Mouse (Mus musculus): Measurements from ENCODE around the gene Ptprcap. TPM values are rescaled to one million over a fixed set of nuclear protein-coding genes. Genes with fewer than 3 reads are reported as not detected.
A peak's percentile ranks its signal among the peaks of the same experiment; 100 is the strongest.

Gene Ptprcap
- polyA plus RNA-seq (2012), result 5.6 and 7.7 TPM in 2 replicates

GRCm38 (mm10) chr19:4153232-4153654, at the start of gene Ptprcap:
Gene Ptprcap, plus strand, starts transcription at chr19:4153604.
- peaks cover 45% of the 10 kb centered on the region for H3K4me1 ChIP-seq (ENCODE audit: control insufficient read depth)
- no peaks in the 10 kb centered on the region for H3K27me3 ChIP-seq (ENCODE audit: control insufficient read depth)
- TF ChIP-seq GATA1 (IDR thresholded peaks at IDR 0.05; ENCODE audit: low read length) (no peak), TAL1 (IDR thresholded peaks at IDR 0.05; ENCODE audit: low read length) (no peak)
- no peak within 1 kb of the TSS for H3K4me3 ChIP-seq (replicated peaks)
- H3K9me3 ChIP-seq (ENCODE audit: control insufficient read depth, low read length), result no peaks in the 10 kb centered on the region
- H3K36me3 ChIP-seq (ENCODE audit: control insufficient read depth), result peaks cover 72% of the 10 kb centered on the region

GRCm38 (mm10) chr19:4103792-4104191, 49.6 kb upstream of the Ptprcap start:
- no peak overlapping the region for H3K4me3 ChIP-seq (replicated peaks)
- H3K27me3 ChIP-seq (ENCODE audit: control insufficient read depth), result peaks cover 46% of the 10 kb centered on the region
- peaks cover 8% of the 10 kb centered on the region; the same call in 1 of the 2 replicates for H3K9me3 ChIP-seq (ENCODE audit: control insufficient read depth, low read length)
- peaks cover 23% of the 10 kb centered on the region for H3K4me1 ChIP-seq (ENCODE audit: control insufficient read depth)
- peaks cover 6% of the 10 kb centered on the region for H3K36me3 ChIP-seq (ENCODE audit: control insufficient read depth)
- TF ChIP-seq GATA1 (IDR thresholded peaks at IDR 0.05; ENCODE audit: low read length), result no peak
- no peak for TF ChIP-seq TAL1 (IDR thresholded peaks at IDR 0.05; ENCODE audit: low read length)

- peaks cover 8% of the 10 kb centered on the region; the same call in 1 of the 2 replicates for H3K9me3 ChIP-seq (ENCODE audit: control insufficient read depth, low read length)
- TF ChIP-seq TAL1 (IDR thresholded peaks at IDR 0.05; ENCODE audit: low read length), result no peak
- no peak for TF ChIP-seq GATA1 (IDR thresholded peaks at IDR 0.05; ENCODE audit: low read length)
- no peak overlapping the region for H3K4me3 ChIP-seq (replicated peaks)
- H3K4me1 ChIP-seq (ENCODE audit: control insufficient read depth), result peaks cover 14% of the 10 kb centered on the region
- H3K36me3 ChIP-seq (ENCODE audit: control insufficient read depth), result peaks cover 2% of the 10 kb centered on the region; the same call in 1 of the 2 replicates
- H3K27me3 ChIP-seq (ENCODE audit: control insufficient read depth), result peaks cover 43% of the 10 kb centered on the region
These were observed 48.7 kb upstream of the Ptprcap start for GRCm38 (mm10) chr19:4104675-4105194.

- H3K36me3 ChIP-seq (ENCODE audit: control insufficient read depth), result peaks cover 8% of the 10 kb centered on the region
- no peak for TF ChIP-seq GATA1 (IDR thresholded peaks at IDR 0.05; ENCODE audit: low read length)
- TF ChIP-seq TAL1 (IDR thresholded peaks at IDR 0.05; ENCODE audit: low read length), result no peak
- peaks cover 3% of the 10 kb centered on the region for H3K4me1 ChIP-seq (ENCODE audit: control insufficient read depth)
- peaks cover 24% of the 10 kb centered on the region for H3K27me3 ChIP-seq (ENCODE audit: control insufficient read depth)
- H3K4me3 ChIP-seq (replicated peaks), result no peak overlapping the region
- H3K9me3 ChIP-seq (ENCODE audit: control insufficient read depth, low read length), result no peaks in the 10 kb centered on the region; the same call in 1 of the 2 replicates
These were observed 46.8 kb upstream of the Ptprcap start for GRCm38 (mm10) chr19:4106654-4107053.

GRCm38 (mm10) chr19:4108535-4108934, 44.9 kb upstream of the Ptprcap start:
- H3K4me1 ChIP-seq (ENCODE audit: control insufficient read depth), result peaks cover 13% of the 10 kb centered on the region
- H3K4me3 ChIP-seq (replicated peaks), result no peak overlapping the region
- H3K27me3 ChIP-seq (ENCODE audit: control insufficient read depth), result peaks cover 5% of the 10 kb centered on the region
- H3K9me3 ChIP-seq (ENCODE audit: control insufficient read depth, low read length), result no peaks in the 10 kb centered on the region
- TF ChIP-seq GATA1 (IDR thresholded peaks at IDR 0.05; ENCODE audit: low read length) (no peak), TAL1 (IDR thresholded peaks at IDR 0.05; ENCODE audit: low read length) (no peak)
- H3K36me3 ChIP-seq (ENCODE audit: control insufficient read depth), result peaks cover 26% of the 10 kb centered on the region

GRCm38 (mm10) chr19:4112063-4112960, 41.1 kb upstream of the Ptprcap start:
- H3K4me3 ChIP-seq (replicated peaks), result no peak overlapping the region
- peaks cover 62% of the 10 kb centered on the region for H3K36me3 ChIP-seq (ENCODE audit: control insufficient read depth)
- TF ChIP-seq GATA1 (IDR thresholded peaks at IDR 0.05; ENCODE audit: low read length) (no peak), TAL1 (IDR thresholded peaks at IDR 0.05; ENCODE audit: low read length) (no peak)
- no peaks in the 10 kb centered on the region for H3K9me3 ChIP-seq (ENCODE audit: control insufficient read depth, low read length)
- H3K27me3 ChIP-seq (ENCODE audit: control insufficient read depth), result no peaks in the 10 kb centered on the region
- H3K4me1 ChIP-seq (ENCODE audit: control insufficient read depth), result peaks cover 28% of the 10 kb centered on the region

- Histone ChIP-seq H3K4me3 (replicated peaks) (peak overlapping the region; percentile 29), H3K9me3 (ENCODE audit: control insufficient read depth, low read length) (no peaks in the 10 kb centered on the region), H3K27me3 (ENCODE audit: control insufficient read depth) (no peaks in the 10 kb centered on the region), H3K36me3 (ENCODE audit: control insufficient read depth) (peaks cover 72% of the 10 kb centered on the region), H3K4me1 (ENCODE audit: control insufficient read depth) (peaks cover 30% of the 10 kb centered on the region)
- TF ChIP-seq TAL1 (IDR thresholded peaks at IDR 0.05; ENCODE audit: low read length) (0 out of 3 replicates have a peak, but pooled peaks have one; percentile 20), GATA1 (IDR thresholded peaks at IDR 0.05; ENCODE audit: low read length) (no peak)
These were observed 40.1 kb upstream of the Ptprcap start for GRCm38 (mm10) chr19:4113186-4113805.

- no peak for TF ChIP-seq GATA1 (IDR thresholded peaks at IDR 0.05; ENCODE audit: low read length)
- TF ChIP-seq TAL1 (IDR thresholded peaks at IDR 0.05; ENCODE audit: low read length), result no peak
- no peaks in the 10 kb centered on the region for H3K9me3 ChIP-seq (ENCODE audit: control insufficient read depth, low read length)
- H3K27me3 ChIP-seq (ENCODE audit: control insufficient read depth), result no peaks in the 10 kb centered on the region
- H3K4me1 ChIP-seq (ENCODE audit: control insufficient read depth), result peaks cover 32% of the 10 kb centered on the region
- peaks cover 75% of the 10 kb centered on the region for H3K36me3 ChIP-seq (ENCODE audit: control insufficient read depth)
- H3K4me3 ChIP-seq (replicated peaks), result peak overlapping the region; percentile 29
These were observed 39.6 kb upstream of the Ptprcap start for GRCm38 (mm10) chr19:4113806-4114230.

GRCm38 (mm10) chr19:4114551-4114950, 38.9 kb upstream of the Ptprcap start:
- Histone ChIP-seq H3K27me3 (ENCODE audit: control insufficient read depth) (no peaks in the 10 kb centered on the region), H3K4me3 (replicated peaks) (no peak overlapping the region), H3K4me1 (ENCODE audit: control insufficient read depth) (peaks cover 35% of the 10 kb centered on the region), H3K9me3 (ENCODE audit: control insufficient read depth, low read length) (no peaks in the 10 kb centered on the region), H3K36me3 (ENCODE audit: control insufficient read depth) (peaks cover 78% of the 10 kb centered on the region)
- TF ChIP-seq GATA1 (IDR thresholded peaks at IDR 0.05; ENCODE audit: low read length), result no peak
- TF ChIP-seq TAL1 (IDR thresholded peaks at IDR 0.05; ENCODE audit: low read length), result no peak

Data from erythroblast, embryonic 14.5 days (primary cell).